Mouse (Mus musculus): ENCODE results near the gene Itm2b. TPM values are rescaled to one million over a fixed set of nuclear protein-coding genes. Genes with fewer than 3 reads are reported as not detected.

Itm2b gene
- total and polyA plus RNA-seq, 2 experiments: 967 to 1,187 TPM

GRCm38 (mm10) chr14:73399866-73400618, 15.0 kb upstream of the Itm2b start:
- Histone ChIP-seq H3K36me3 (ENCODE audit: control insufficient read depth, insufficient read depth, low read length) (no peaks in the 10 kb centered on the region), H3K4me3 (ENCODE audit: insufficient read depth, low read depth, low read length) (no peak overlapping the region), H3K4me1 (ENCODE audit: control insufficient read depth, insufficient read depth, low read length) (peaks cover 12% of the 10 kb centered on the region; the same call in 1 of the 2 replicates), H3K27ac (replicated peaks; ENCODE audit: insufficient read depth, low read depth, low read length) (peak overlapping the region; percentile 46; the same call in 1 of the 2 replicates), H3K9ac (ENCODE audit: low read depth, low read length) (peak overlapping the region; percentile 11; the same call in 1 of the 2 replicates), H3K79me2 (ENCODE audit: control insufficient read depth, insufficient read depth, low read length) (no peaks in the 10 kb centered on the region), H3K27me3 (ENCODE audit: control insufficient read depth, insufficient read depth, low read length) (no peaks in the 10 kb centered on the region)
- TF ChIP-seq POLR2A (IDR thresholded peaks at IDR 0.05; ENCODE audit: extremely low read depth, insufficient read depth, low read length) (no peak), CTCF (IDR thresholded peaks at IDR 0.05; ENCODE audit: low read depth, low read length) (no peak)
- DNase-seq (ENCODE audit: extremely low read depth, low read depth, low spot score): no peak
- WGBS: 31% methylated on average over 15 of the region's 15 CpGs

DNA sequence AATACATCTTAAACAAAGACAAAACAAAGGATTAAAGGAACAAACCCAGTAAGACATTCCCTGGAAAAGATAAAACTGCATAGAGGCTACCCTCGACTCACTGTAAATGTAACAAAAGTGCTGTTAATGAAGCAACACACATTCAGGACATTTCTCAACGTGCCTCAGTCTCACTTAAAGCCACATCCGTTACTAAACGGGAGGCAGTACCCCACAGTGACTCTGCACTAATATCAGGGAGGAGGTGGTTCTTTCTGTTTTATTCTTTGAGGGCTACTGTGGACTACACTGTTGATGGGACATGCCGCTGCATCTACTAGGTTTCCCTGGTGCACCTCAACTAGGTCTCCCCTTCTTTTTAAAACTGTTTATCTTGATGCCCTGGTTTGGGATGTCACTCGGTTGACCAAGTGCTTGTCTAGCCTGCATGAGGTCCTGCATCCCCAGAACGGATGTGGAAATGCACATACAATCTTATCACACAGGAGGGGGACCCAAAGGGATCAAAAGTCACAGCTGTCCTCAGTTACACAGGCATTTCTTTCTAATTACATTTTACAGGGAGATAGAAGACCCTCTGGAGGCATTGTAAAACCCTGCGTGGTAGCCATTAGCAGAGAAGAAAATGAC, 13.4 kb upstream of the Itm2b start:
- H3K4me1 ChIP-seq (ENCODE audit: control insufficient read depth, insufficient read depth, low read length): peaks cover 12% of the 10 kb centered on the region; the same call in 1 of the 2 replicates
- no peaks in the 10 kb centered on the region for H3K27me3 ChIP-seq (ENCODE audit: control insufficient read depth, insufficient read depth, low read length)
- H3K4me3 ChIP-seq (ENCODE audit: insufficient read depth, low read depth, low read length): no peak overlapping the region
- no peak for DNase-seq (ENCODE audit: extremely low read depth, low read depth, low spot score)
- H3K27ac ChIP-seq (replicated peaks; ENCODE audit: insufficient read depth, low read depth, low read length): no peak overlapping the region
- 69% methylated on average over 8 of the region's 8 CpGs for WGBS
- H3K36me3 ChIP-seq (ENCODE audit: control insufficient read depth, insufficient read depth, low read length): no peaks in the 10 kb centered on the region
- no peak overlapping the region for H3K9ac ChIP-seq (ENCODE audit: low read depth, low read length)
- H3K79me2 ChIP-seq (ENCODE audit: control insufficient read depth, insufficient read depth, low read length): no peaks in the 10 kb centered on the region
- TF ChIP-seq POLR2A (IDR thresholded peaks at IDR 0.05; ENCODE audit: extremely low read depth, insufficient read depth, low read length) (no peak), CTCF (IDR thresholded peaks at IDR 0.05; ENCODE audit: low read depth, low read length) (no peak)

DNA sequence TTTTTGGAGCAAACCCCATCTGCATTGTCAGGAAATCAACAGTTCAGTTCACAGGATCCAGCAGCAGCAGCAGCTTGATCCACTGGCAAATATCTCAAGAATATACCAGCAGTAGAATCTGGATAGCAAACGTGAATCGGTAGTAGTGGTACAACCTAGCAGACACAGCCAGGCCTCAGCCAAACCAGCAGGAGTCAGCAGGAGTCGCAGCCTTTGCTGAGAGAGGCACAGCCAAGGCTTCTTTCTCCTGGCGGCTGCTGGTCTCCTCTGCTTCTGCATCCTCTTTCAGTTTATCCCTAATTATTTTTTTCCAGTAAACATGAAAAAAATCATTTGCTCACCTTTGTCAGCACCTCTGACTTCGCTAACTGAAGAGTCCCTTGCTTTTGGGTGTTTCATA, 10.7 kb upstream of the Itm2b start:
- no peaks in the 10 kb centered on the region for H3K27me3 ChIP-seq (ENCODE audit: control insufficient read depth, insufficient read depth, low read length)
- no peak overlapping the region for H3K27ac ChIP-seq (replicated peaks; ENCODE audit: insufficient read depth, low read depth, low read length)
- H3K79me2 ChIP-seq (ENCODE audit: control insufficient read depth, insufficient read depth, low read length): no peaks in the 10 kb centered on the region
- no peak for DNase-seq (ENCODE audit: extremely low read depth, low read depth, low spot score)
- peaks cover 7% of the 10 kb centered on the region; the same call in 1 of the 2 replicates for H3K4me1 ChIP-seq (ENCODE audit: control insufficient read depth, insufficient read depth, low read length)
- TF ChIP-seq CTCF (IDR thresholded peaks at IDR 0.05; ENCODE audit: low read depth, low read length) (no peak), POLR2A (IDR thresholded peaks at IDR 0.05; ENCODE audit: extremely low read depth, insufficient read depth, low read length) (no peak)
- 91% methylated on average over 5 of the region's 5 CpGs for WGBS
- no peaks in the 10 kb centered on the region for H3K36me3 ChIP-seq (ENCODE audit: control insufficient read depth, insufficient read depth, low read length)
- no peak overlapping the region for H3K9ac ChIP-seq (ENCODE audit: low read depth, low read length)
- H3K4me3 ChIP-seq (ENCODE audit: insufficient read depth, low read depth, low read length): no peak overlapping the region

DNA sequence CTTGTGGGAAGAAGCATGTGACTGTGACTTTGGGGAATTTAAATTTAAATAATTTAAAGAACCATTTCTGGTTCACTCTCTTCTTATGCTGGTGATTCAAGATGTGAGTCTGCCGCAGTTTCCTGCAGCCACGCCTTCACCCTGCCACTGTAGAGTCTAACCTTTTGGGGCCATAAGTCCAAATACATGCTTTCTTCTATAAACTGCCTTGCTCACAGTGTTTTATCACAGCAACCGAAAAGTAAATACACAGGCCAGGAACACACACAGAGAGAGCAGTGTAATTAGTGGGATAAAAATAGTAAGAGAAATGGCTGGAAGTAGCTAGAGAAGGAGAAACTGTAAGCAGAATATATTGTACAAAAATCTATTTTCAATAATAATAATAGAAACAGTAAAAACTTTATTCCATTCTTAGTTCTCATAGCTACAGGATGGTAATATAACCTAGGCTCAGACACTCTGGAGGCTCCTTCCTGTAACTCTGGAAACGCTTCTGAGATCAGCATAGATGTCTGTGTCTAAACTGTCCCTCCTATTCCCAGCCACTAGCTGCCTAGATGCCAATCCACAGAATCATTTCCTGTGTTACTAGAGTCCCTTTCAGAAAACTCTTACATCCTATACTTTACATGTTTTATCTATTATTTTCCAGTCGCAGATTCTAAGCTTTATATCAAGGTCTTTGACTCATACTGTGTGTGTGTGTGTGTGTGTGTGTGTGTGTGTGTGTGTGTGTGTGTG, 9.3 kb upstream of the Itm2b start:
- WGBS: 68% methylated on average over 5 of the region's 5 CpGs
- Histone ChIP-seq H3K9ac (ENCODE audit: low read depth, low read length) (no peak overlapping the region), H3K4me3 (ENCODE audit: insufficient read depth, low read depth, low read length) (no peak overlapping the region), H3K79me2 (ENCODE audit: control insufficient read depth, insufficient read depth, low read length) (no peaks in the 10 kb centered on the region), H3K27ac (replicated peaks; ENCODE audit: insufficient read depth, low read depth, low read length) (no peak overlapping the region), H3K27me3 (ENCODE audit: control insufficient read depth, insufficient read depth, low read length) (no peaks in the 10 kb centered on the region), H3K4me1 (ENCODE audit: control insufficient read depth, insufficient read depth, low read length) (peaks cover 3% of the 10 kb centered on the region; the same call in 1 of the 2 replicates), H3K36me3 (ENCODE audit: control insufficient read depth, insufficient read depth, low read length) (no peaks in the 10 kb centered on the region)
- no peak for TF ChIP-seq CTCF (IDR thresholded peaks at IDR 0.05; ENCODE audit: low read depth, low read length)
- no peak for TF ChIP-seq POLR2A (IDR thresholded peaks at IDR 0.05; ENCODE audit: extremely low read depth, insufficient read depth, low read length)
- DNase-seq (ENCODE audit: extremely low read depth, low read depth, low spot score): no peak

GRCm38 (mm10) chr14:73391457-73391856, 6.4 kb upstream of the Itm2b start:
- H3K4me3 ChIP-seq (ENCODE audit: insufficient read depth, low read depth, low read length): no peak overlapping the region
- no peaks in the 10 kb centered on the region for H3K36me3 ChIP-seq (ENCODE audit: control insufficient read depth, insufficient read depth, low read length)
- TF ChIP-seq POLR2A (IDR thresholded peaks at IDR 0.05; ENCODE audit: extremely low read depth, insufficient read depth, low read length) (no peak), CTCF (IDR thresholded peaks at IDR 0.05; ENCODE audit: low read depth, low read length) (no peak)
- peaks cover 15% of the 10 kb centered on the region for H3K4me1 ChIP-seq (ENCODE audit: control insufficient read depth, insufficient read depth, low read length)
- no peak for DNase-seq (ENCODE audit: extremely low read depth, low read depth, low spot score)
- H3K27ac ChIP-seq (replicated peaks; ENCODE audit: insufficient read depth, low read depth, low read length): no peak overlapping the region
- no peaks in the 10 kb centered on the region for H3K79me2 ChIP-seq (ENCODE audit: control insufficient read depth, insufficient read depth, low read length)
- H3K9ac ChIP-seq (ENCODE audit: low read depth, low read length): no peak overlapping the region
- H3K27me3 ChIP-seq (ENCODE audit: control insufficient read depth, insufficient read depth, low read length): no peaks in the 10 kb centered on the region
- 72% methylated on average over 1 of the region's 1 CpGs for WGBS
